In the genomic region with DNA sequence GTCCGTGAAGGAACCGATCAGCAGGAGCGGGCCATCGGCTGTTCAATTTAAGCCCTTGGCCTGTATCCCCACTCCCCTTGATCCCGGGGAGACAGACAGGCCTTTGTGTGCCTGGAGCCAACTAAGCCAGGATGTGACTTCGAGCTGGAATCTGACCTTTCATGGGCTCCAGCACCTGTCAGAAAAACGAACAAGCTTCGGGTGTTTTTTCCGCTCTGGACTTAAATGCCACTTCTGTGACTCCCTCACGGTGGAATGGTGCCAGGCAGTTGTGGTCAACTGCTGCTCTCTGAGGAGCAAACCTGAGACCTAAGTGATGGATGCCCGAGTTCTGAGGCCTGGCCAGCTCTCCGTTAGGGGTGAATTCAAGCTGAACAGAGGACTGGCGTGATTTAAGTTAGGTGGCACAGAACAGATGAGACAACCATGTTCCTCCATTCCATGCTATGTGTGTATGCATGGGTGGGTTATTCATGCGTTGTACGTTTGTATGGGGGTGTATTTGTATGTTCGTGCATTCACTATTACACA, we compare ENCODE assay signal across 11 mouse cellular contexts.
DNase-seq lines count a peak whose midpoint lies in the region; ATAC-seq lines count a peak whose summit lies in the region.
"Had no signal": no experiment of that assay in that cellular context is flagged by ENCODE, and none has a peak within 500 bp of the region (broad histone marks: within the 10 kb centered on the region; RNA-seq: fewer than 3 reads in every experiment).

No protein-coding gene starts in this region.

- H3K27ac ChIP-seq in hindbrain, embryonic 16.5 days (ENCODE audit: low read depth, low read length): no peak overlapping the region; the same call in 1 of the 2 replicates
- H3K27ac ChIP-seq: stomach, postnatal 0 days had no signal

- WGBS in hindbrain, embryonic 16.5 days: 40% methylated on average over 16 of the region's 16 CpGs

- H3K4me3 ChIP-seq in hindbrain, embryonic 16.5 days (ENCODE audit: low read length): no peak overlapping the region

- peak; percentile 68 to 76 for DNase-seq in adrenal gland, adult (ENCODE audit: inconsistent age in 2 of 2, low spot score in 1 of 2)
- no peak for DNase-seq in adrenal gland, postnatal 4 days (ENCODE audit: low spot score in 2 of 2)
- peak; percentile 33 to 35 for DNase-seq in right cerebral cortex, postnatal 10 days (ENCODE audit: low spot score in 2 of 2)
- DNase-seq in right cerebral cortex, postnatal 36 days (ENCODE audit: low spot score in 2 of 2): no peak
- no peak for DNase-seq in frontal cortex, postnatal 10 days (ENCODE audit: low spot score in 2 of 2)
- DNase-seq in lung, postnatal 25 days (ENCODE audit: low spot score): no peak
- no peak for DNase-seq in lung, postnatal 14 days
- DNase-seq: heart, postnatal 36 days had no signal

- no peak overlapping the region for H3K9ac ChIP-seq in hindbrain, embryonic 16.5 days (ENCODE audit: low read depth, low read length)

- H3K4me2 ChIP-seq in hindbrain, embryonic 16.5 days (ENCODE audit: low read length): no peak overlapping the region
- H3K4me2 ChIP-seq: liver, embryonic 11.5 days had no signal

- H3K36me3 ChIP-seq in hindbrain, embryonic 16.5 days (ENCODE audit: control insufficient read depth, insufficient read depth, low read length): no peaks in the 10 kb centered on the region

- peaks cover 11% of the 10 kb centered on the region for H3K4me1 ChIP-seq in hindbrain, embryonic 16.5 days (ENCODE audit: control insufficient read depth, insufficient read depth, low read depth, low read length)

- H3K9me3 ChIP-seq in hindbrain, embryonic 16.5 days (ENCODE audit: control insufficient read depth, low read length): no peaks in the 10 kb centered on the region

- H3K27me3 ChIP-seq in hindbrain, embryonic 16.5 days (replicated peaks; ENCODE audit: control insufficient read depth, insufficient read depth, low read length): no peaks in the 10 kb centered on the region

- peak; percentile 82 for ATAC-seq in hindbrain, embryonic 16.5 days

Comparison
In these comparisons a context has a peak if more than half of its experiments do, and no peak if none do; other contexts are left out.
1. DNase-seq: peak in adrenal gland, adult (2 of 2) and right cerebral cortex, postnatal 10 days (2 of 2); none in adrenal gland, postnatal 4 days (0 of 2), right cerebral cortex, postnatal 36 days (0 of 2), frontal cortex, postnatal 10 days (0 of 2), lung, postnatal 25 days (single experiment) and lung, postnatal 14 days (single experiment).